Mouse (Mus musculus) cortical plate, adult 2 months (tissue): ENCODE measurements around the gene Nme3. TPM values are rescaled to one million over a fixed set of nuclear protein-coding genes. Genes with fewer than 3 reads are reported as not detected.
A peak's percentile ranks its signal among the peaks of the same experiment; 100 is the strongest.

ENCODE experiments used
- H3K27ac ChIP-seq: fragments of 200-500 bp; 2 replicates; pipeline ENCODE4 v1.5.1; 2012; ENCODE audit warnings: low read length, control low read depth, inconsistent platforms; ENCODE audit not compliant: insufficient read depth
- H3K4me1 ChIP-seq: fragments of 200-500 bp; 2 replicates; pipeline ENCODE4 v1.6.1; 2011; ENCODE audit warnings: low read length; ENCODE audit not compliant: control insufficient read depth, insufficient read depth
- H3K4me3 ChIP-seq: fragments of 200-500 bp; 2 replicates; pipeline ENCODE4 v1.5.1; 2011; ENCODE audit warnings: mild to moderate bottlenecking, low read length, control low read depth; ENCODE audit not compliant: insufficient read depth
- CTCF ChIP-seq: fragments of 200-500 bp; IDR thresholded peaks from 2 replicates; pipeline ENCODE4 v1.5.1; 2011; ENCODE audit warnings: mild to moderate bottlenecking, control low read depth, low read length; ENCODE audit not compliant: insufficient read depth; ENCODE audit errors: extremely low read depth
- POLR2A ChIP-seq: fragments of 200-500 bp; IDR thresholded peaks from 2 replicates; pipeline ENCODE4 v1.6.1; 2011; ENCODE audit warnings: mild to moderate bottlenecking, low read length, control low read depth; ENCODE audit not compliant: insufficient read depth; ENCODE audit errors: extremely low read depth
- polyA plus RNA-seq: library from polyadenylated mRNA; depleted of rRNA; stranded (reverse); fragments of >200 nt; gene quantifications from 2 replicates; pipeline ENCODE4 v1.2.3, GENCODE M21; 2012

Gene Nme3
- polyA plus RNA-seq, 1 experiment, result 94.7 TPM

GRCm38 (mm10) chr17:24898041-24898854 lies 1.9 kb downstream of the Nme3 start:
- Histone ChIP-seq H3K27ac (no peak overlapping the region), H3K4me3 (peak overlapping the region; percentile 80; the same call in 1 of the 2 replicates), H3K4me1 (peaks cover 5% of the 10 kb centered on the region; the same call in 1 of the 2 replicates)
- no peak; the same call in 1 of the 2 replicates for TF ChIP-seq POLR2A
- no peak for TF ChIP-seq CTCF

DNA sequence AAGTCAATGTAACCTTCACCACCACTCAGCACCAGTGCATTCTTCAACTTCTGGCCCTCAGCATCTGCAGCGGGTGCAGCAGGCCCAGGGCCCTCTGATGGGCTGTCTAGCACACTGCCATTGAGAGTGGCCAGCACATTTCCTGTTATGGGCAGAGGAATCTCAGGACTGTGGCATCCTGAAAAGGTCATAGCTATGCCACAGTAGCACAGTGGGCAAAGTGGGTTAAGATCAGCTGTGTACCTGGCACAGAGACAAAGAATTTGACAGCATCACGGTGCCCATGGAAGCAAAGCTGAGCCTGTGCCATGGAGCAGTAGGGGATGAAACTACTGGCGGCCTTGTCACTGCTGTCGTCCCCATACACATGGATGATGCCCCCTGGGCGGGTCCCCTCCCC lies 2.9 kb downstream of the Nme3 start:
- no peak overlapping the region for H3K27ac ChIP-seq
- no peak overlapping the region for H3K4me3 ChIP-seq
- H3K4me1 ChIP-seq, result peaks cover 5% of the 10 kb centered on the region; the same call in 1 of the 2 replicates
- no peak for TF ChIP-seq POLR2A
- TF ChIP-seq CTCF, result no peak

- H3K4me3 ChIP-seq, result no peak overlapping the region
- no peak overlapping the region for H3K27ac ChIP-seq
- no peak for TF ChIP-seq POLR2A
- TF ChIP-seq CTCF, result no peak
- peaks cover 5% of the 10 kb centered on the region; the same call in 1 of the 2 replicates for H3K4me1 ChIP-seq
Measured at GRCm38 (mm10) chr17:24900014-24900413, 3.7 kb downstream of the Nme3 start.

- Histone ChIP-seq H3K4me1 (peaks cover 3% of the 10 kb centered on the region; the same call in 1 of the 2 replicates), H3K4me3 (no peak overlapping the region), H3K27ac (no peak overlapping the region)
- TF ChIP-seq CTCF, result no peak
Measured at GRCm38 (mm10) chr17:24902124-24902523, 5.8 kb downstream of the Nme3 start.

DNA sequence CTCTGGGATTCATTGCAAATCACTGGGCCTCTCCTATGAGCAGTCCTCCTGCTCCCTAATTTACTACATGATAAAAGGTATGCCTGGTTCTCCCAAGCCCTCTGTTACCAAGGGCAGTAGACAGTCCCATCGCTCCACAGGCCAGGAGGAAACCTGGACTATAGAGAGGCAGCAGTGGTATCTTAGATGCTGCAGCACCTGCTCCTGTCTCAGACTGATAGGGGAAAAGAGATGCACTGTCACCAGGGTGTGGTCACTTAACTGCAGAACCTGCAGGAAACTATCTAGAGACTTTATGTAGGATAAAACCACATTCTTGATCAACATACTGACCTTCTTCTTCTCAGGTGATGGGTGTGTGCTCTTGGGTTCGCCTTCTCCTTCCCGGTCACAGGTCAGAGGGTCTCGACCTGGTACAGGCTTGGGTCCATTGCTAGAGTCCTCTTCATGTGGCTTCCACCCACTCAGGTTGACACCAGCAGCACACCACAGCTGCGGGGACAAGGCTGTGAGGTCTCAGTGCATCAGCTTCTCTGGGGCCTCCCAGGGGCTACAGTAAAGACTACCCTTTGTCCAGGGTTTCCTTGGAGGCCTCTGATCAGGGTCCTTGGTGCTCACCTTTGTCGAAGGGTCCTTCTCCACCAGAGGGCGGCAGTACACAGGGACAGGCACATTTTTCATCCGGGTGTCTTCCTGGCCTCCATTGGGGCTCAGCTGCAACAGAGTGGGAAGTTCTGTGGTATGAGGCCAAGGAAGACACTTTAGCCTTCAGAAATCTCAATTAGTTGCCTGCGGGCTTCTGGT lies 6.6 kb downstream of the Nme3 start:
- TF ChIP-seq CTCF (peak; percentile 16; the same call in 1 of the 2 replicates), POLR2A (no peak)
- Histone ChIP-seq H3K27ac (no peak overlapping the region), H3K4me3 (no peak overlapping the region)

DNA sequence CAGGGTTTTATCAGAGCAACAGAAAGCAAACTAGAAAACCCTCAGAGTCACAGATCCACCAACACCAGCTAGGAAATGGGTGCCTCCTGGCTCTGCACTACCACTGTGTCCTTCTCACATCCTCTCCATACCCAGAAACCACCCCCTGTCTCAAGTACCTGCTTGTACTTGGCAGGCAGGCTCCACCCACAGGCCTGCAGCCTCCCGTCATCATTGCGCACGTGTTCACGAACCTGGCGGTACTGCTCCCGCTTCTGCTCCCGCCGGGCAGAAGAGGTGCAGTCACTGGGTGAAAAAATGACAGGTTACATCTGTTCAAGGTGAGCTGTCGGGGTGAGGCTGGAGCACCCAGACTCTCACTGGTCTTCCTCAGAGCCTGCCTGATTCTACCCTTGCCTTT lies 7.5 kb downstream of the Nme3 start:
- TF ChIP-seq CTCF, result no peak
- TF ChIP-seq POLR2A, result no peak
- Histone ChIP-seq H3K4me3 (no peak overlapping the region), H3K27ac (no peak overlapping the region), H3K4me1 (0 out of 2 replicates have a peak, but pooled peaks cover 2% of the 10 kb centered on the region)

More for the DNA sequence above, 6.6 kb downstream of the Nme3 start:
- H3K4me1 ChIP-seq, result 0 out of 2 replicates have a peak, but pooled peaks cover 2% of the 10 kb centered on the region

DNA sequence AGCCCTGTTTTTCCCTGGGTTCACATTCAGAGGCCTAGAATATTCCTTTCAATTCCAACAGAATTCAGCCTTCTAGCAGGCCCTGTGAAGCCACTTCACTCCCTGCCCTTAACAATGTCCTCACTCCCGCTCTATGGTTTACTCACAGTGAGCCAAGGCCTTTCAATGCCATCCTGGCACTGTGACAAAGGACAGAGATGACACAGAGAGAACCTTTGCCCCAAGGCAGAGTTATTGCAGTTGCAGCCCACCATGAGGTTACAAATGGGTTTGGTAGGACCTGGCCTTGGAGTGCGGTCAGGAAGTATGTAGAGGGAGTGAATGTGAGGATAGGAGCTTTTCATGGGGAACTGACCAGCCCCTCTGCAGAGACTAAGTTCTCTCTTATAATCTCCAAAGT lies 11.3 kb downstream of the Nme3 start:
- Histone ChIP-seq H3K27ac (no peak overlapping the region), H3K4me3 (no peak overlapping the region), H3K4me1 (no peaks in the 10 kb centered on the region)
- TF ChIP-seq CTCF, result no peak
- TF ChIP-seq POLR2A, result no peak

DNA sequence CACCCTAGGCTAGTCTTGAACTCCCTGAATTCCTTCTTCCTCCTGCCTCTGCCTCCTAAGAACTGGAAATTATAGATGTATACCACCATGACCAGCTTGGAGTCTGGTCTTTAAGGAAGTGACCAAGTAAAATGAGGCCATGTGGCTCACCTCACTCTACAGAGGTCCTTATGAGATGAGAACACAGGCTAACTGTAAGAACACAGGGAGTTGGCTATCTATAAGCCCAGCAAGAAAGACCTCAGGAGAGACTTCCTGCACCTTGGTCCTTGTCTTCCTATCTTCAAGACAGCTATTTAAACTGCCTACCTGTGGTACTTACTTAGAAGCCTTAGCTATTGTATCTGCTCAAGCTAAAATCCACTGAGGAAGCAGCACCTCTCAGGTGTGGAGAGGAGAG lies 17.7 kb downstream of the Nme3 start:
- Histone ChIP-seq H3K4me3 (no peak overlapping the region), H3K27ac (no peak overlapping the region), H3K4me1 (no peaks in the 10 kb centered on the region)
- no peak for TF ChIP-seq POLR2A
- TF ChIP-seq CTCF, result no peak

DNA sequence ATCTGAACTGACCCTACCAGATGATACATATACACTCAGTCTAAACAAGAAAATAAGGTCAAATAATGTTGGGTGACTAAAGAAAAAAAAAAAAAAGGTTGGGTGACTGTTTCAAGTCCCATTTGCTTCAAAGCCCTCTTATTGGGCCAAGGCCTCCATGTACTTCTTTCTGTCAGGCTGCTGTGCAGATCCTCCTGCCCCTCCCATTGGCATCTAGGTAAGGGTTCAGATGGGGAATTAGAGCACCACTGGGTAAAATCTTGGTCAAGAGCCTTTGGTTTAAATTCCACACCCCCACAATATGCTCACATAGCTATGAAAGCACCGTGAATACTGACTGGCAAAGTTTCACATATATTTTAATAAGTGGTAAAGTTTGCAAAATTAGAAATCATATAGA lies 26.9 kb downstream of the Nme3 start:
- no peak for TF ChIP-seq POLR2A
- no peak for TF ChIP-seq CTCF
- H3K4me1 ChIP-seq, result peaks cover 2% of the 10 kb centered on the region
- H3K4me3 ChIP-seq, result no peak overlapping the region
- no peak overlapping the region for H3K27ac ChIP-seq
